ENCODE assay signal across 21 mouse cellular contexts in the genomic region with DNA sequence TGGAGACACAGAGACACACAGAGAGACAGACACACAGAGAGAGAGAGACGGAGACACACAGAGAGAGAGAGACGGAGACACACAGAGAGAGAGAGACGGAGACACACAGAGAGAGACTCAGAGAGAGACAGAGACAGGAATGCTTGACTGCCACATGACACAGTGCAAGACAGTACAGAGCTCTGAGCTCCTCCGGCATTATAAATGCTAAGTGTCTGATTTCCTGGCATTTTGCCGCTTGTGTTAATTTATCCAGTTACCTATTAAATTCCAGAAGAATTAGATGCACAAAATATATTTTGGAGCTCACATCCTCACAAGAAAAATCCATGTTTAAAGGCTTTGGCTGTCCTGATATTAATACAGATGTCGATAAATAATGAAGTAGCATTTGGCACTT. TPM values are rescaled to one million over a fixed set of nuclear protein-coding genes. Genes with fewer than 3 reads are reported as not detected.
A peak's percentile ranks its signal among the peaks of the same experiment; 100 is the strongest.
DNase-seq lines count a peak whose midpoint lies in the region; ATAC-seq and TF ChIP-seq lines count a peak whose summit lies in the region.
"Had no signal": no experiment of that assay in that cellular context is flagged by ENCODE, and none has a peak within 500 bp of the region (broad histone marks: within the 10 kb centered on the region; RNA-seq: fewer than 3 reads in every experiment).

No protein-coding gene starts in this region.

- no peak overlapping the region for H3K4me2 ChIP-seq in forebrain, embryonic 15.5 days (replicated peaks)
- H3K4me2 ChIP-seq in forebrain, postnatal 0 days (ENCODE audit: low read depth): no peak overlapping the region
- H3K4me2 ChIP-seq in midbrain, embryonic 14.5 days (ENCODE audit: low read length): no peak overlapping the region
- no peak overlapping the region for H3K4me2 ChIP-seq in midbrain, embryonic 13.5 days (replicated peaks)
- no peak overlapping the region for H3K4me2 ChIP-seq in neural tube, embryonic 13.5 days
- no peak overlapping the region for H3K4me2 ChIP-seq in neural tube, embryonic 15.5 days
- H3K4me2 ChIP-seq: embryonic facial prominence, embryonic 15.5 days; heart, embryonic 12.5 days; heart, embryonic 15.5 days; hindbrain, embryonic 15.5 days had no signal

- DNase-seq in forebrain, postnatal 0 days: no peak
- DNase-seq in midbrain, embryonic 14.5 days: peak; percentile 59
- DNase-seq: adrenal gland, adult 2 months; adrenal gland, postnatal 14 days; cerebellum, adult 11-12 months; cerebellum, adult 8-10 months; cerebellum, postnatal 10 days; cerebellum, postnatal 36 days; embryo, embryonic 11 days; gastrocnemius, postnatal 25 days; heart, adult 18-20 months had no signal

- 61% methylated on average over 6 of the region's 6 CpGs for whole genome bisulfite sequencing in forebrain, embryonic 15.5 days
- WGBS in forebrain, postnatal 0 days: 56% methylated on average over 6 of the region's 6 CpGs
- 75% methylated on average over 6 of the region's 6 CpGs for WGBS in midbrain, embryonic 14.5 days
- WGBS in midbrain, embryonic 13.5 days: 78% methylated on average over 6 of the region's 6 CpGs
- WGBS in neural tube, embryonic 13.5 days: 75% methylated on average over 6 of the region's 6 CpGs
- 62% methylated on average over 6 of the region's 6 CpGs for WGBS in neural tube, embryonic 15.5 days

- H3K9me3 ChIP-seq in forebrain, embryonic 15.5 days: no peaks in the 10 kb centered on the region
- no peaks in the 10 kb centered on the region for H3K9me3 ChIP-seq in forebrain, postnatal 0 days (ENCODE audit: low read length)
- H3K9me3 ChIP-seq in midbrain, embryonic 14.5 days (ENCODE audit: control insufficient read depth, low read length): no peaks in the 10 kb centered on the region
- H3K9me3 ChIP-seq in midbrain, embryonic 13.5 days: no peaks in the 10 kb centered on the region
- H3K9me3 ChIP-seq in neural tube, embryonic 13.5 days: no peaks in the 10 kb centered on the region
- H3K9me3 ChIP-seq in neural tube, embryonic 15.5 days (replicated peaks): no peaks in the 10 kb centered on the region
- H3K9me3 ChIP-seq: embryonic facial prominence, embryonic 15.5 days; heart, embryonic 12.5 days; heart, embryonic 15.5 days; hindbrain, embryonic 10.5 days; hindbrain, embryonic 15.5 days had no signal

- H3K4me3 ChIP-seq in forebrain, embryonic 15.5 days: no peak overlapping the region
- no peak overlapping the region for H3K4me3 ChIP-seq in forebrain, postnatal 0 days (ENCODE audit: low read depth, low read length)
- H3K4me3 ChIP-seq in midbrain, embryonic 14.5 days (replicated peaks; ENCODE audit: low read depth, low read length): no peak overlapping the region
- no peak overlapping the region for H3K4me3 ChIP-seq in midbrain, embryonic 13.5 days (replicated peaks)
- no peak overlapping the region for H3K4me3 ChIP-seq in neural tube, embryonic 13.5 days
- H3K4me3 ChIP-seq in neural tube, embryonic 15.5 days (replicated peaks): no peak overlapping the region
- H3K4me3 ChIP-seq: embryonic facial prominence, embryonic 15.5 days; heart, embryonic 12.5 days; heart, embryonic 15.5 days; hindbrain, embryonic 10.5 days; hindbrain, embryonic 15.5 days had no signal

- peak overlapping the region; percentile 31; the same call in 1 of the 2 replicates for H3K27ac ChIP-seq in forebrain, embryonic 15.5 days (replicated peaks)
- no peak overlapping the region for H3K27ac ChIP-seq in forebrain, postnatal 0 days (ENCODE audit: low read depth, low read length)
- H3K27ac ChIP-seq in midbrain, embryonic 14.5 days (replicated peaks; ENCODE audit: low read depth, low read length): 0 out of 2 replicates have a peak overlapping the region, but pooled peaks have one; percentile 13
- no peak overlapping the region; the same call in 1 of the 2 replicates for H3K27ac ChIP-seq in midbrain, embryonic 13.5 days
- peak overlapping the region; percentile 72 for H3K27ac ChIP-seq in neural tube, embryonic 13.5 days (replicated peaks)
- H3K27ac ChIP-seq in neural tube, embryonic 15.5 days (replicated peaks): no peak overlapping the region
- H3K27ac ChIP-seq: embryonic facial prominence, embryonic 15.5 days; heart, embryonic 15.5 days; hindbrain, embryonic 10.5 days; hindbrain, embryonic 15.5 days had no signal

- no peaks in the 10 kb centered on the region for H3K27me3 ChIP-seq in forebrain, embryonic 15.5 days
- H3K27me3 ChIP-seq in forebrain, postnatal 0 days (ENCODE audit: insufficient read depth, low read length): no peaks in the 10 kb centered on the region
- no peaks in the 10 kb centered on the region for H3K27me3 ChIP-seq in midbrain, embryonic 14.5 days (ENCODE audit: control insufficient read depth, insufficient read depth, low read length)
- H3K27me3 ChIP-seq in midbrain, embryonic 13.5 days: no peaks in the 10 kb centered on the region
- H3K27me3 ChIP-seq in neural tube, embryonic 13.5 days: no peaks in the 10 kb centered on the region
- H3K27me3 ChIP-seq in neural tube, embryonic 15.5 days (replicated peaks): no peaks in the 10 kb centered on the region
- H3K27me3 ChIP-seq: embryonic facial prominence, embryonic 15.5 days; hindbrain, embryonic 15.5 days had no signal

- no peak for TF ChIP-seq CTCF in forebrain, postnatal 0 days (IDR thresholded peaks at IDR 0.05; ENCODE audit: low read depth)

- no peaks in the 10 kb centered on the region for H3K36me3 ChIP-seq in forebrain, embryonic 15.5 days
- H3K36me3 ChIP-seq in forebrain, postnatal 0 days (ENCODE audit: insufficient read depth): no peaks in the 10 kb centered on the region
- H3K36me3 ChIP-seq in midbrain, embryonic 14.5 days (ENCODE audit: control insufficient read depth, insufficient read depth, low read length): no peaks in the 10 kb centered on the region
- H3K36me3 ChIP-seq in midbrain, embryonic 13.5 days: no peaks in the 10 kb centered on the region
- H3K36me3 ChIP-seq in neural tube, embryonic 13.5 days: no peaks in the 10 kb centered on the region
- no peaks in the 10 kb centered on the region for H3K36me3 ChIP-seq in neural tube, embryonic 15.5 days
- H3K36me3 ChIP-seq: embryonic facial prominence, embryonic 15.5 days; heart, embryonic 12.5 days; heart, embryonic 15.5 days; hindbrain, embryonic 10.5 days; hindbrain, embryonic 15.5 days had no signal

- ATAC-seq in forebrain, embryonic 15.5 days (replicated peaks): no peak
- ATAC-seq in forebrain, postnatal 0 days: no peak
- ATAC-seq in midbrain, embryonic 14.5 days (ENCODE audit: low FRiP score, low TSS enrichment): no peak
- no peak for ATAC-seq in midbrain, embryonic 13.5 days
- no peak for ATAC-seq in neural tube, embryonic 13.5 days (ENCODE audit: low read depth)
- no peak for ATAC-seq in neural tube, embryonic 15.5 days (ENCODE audit: low FRiP score)
- ATAC-seq: CD4-positive, CD25-positive, alpha-beta regulatory T cell, adult 4 months had no signal

- H3K9ac ChIP-seq in forebrain, embryonic 15.5 days (replicated peaks): no peak overlapping the region
- H3K9ac ChIP-seq in forebrain, postnatal 0 days: no peak overlapping the region
- no peak overlapping the region for H3K9ac ChIP-seq in midbrain, embryonic 14.5 days (replicated peaks; ENCODE audit: low read length)
- H3K9ac ChIP-seq in midbrain, embryonic 13.5 days (replicated peaks): no peak overlapping the region
- H3K9ac ChIP-seq in neural tube, embryonic 13.5 days: no peak overlapping the region
- H3K9ac ChIP-seq in neural tube, embryonic 15.5 days (replicated peaks): no peak overlapping the region
- H3K9ac ChIP-seq: embryonic facial prominence, embryonic 15.5 days; heart, embryonic 12.5 days; heart, embryonic 15.5 days; hindbrain, embryonic 15.5 days had no signal

- peaks cover 22% of the 10 kb centered on the region for H3K4me1 ChIP-seq in forebrain, embryonic 15.5 days
- H3K4me1 ChIP-seq in forebrain, postnatal 0 days (ENCODE audit: insufficient read depth): peaks cover 6% of the 10 kb centered on the region; the same call in 1 of the 2 replicates
- peaks cover 9% of the 10 kb centered on the region; the same call in 1 of the 2 replicates for H3K4me1 ChIP-seq in midbrain, embryonic 14.5 days (ENCODE audit: control insufficient read depth, insufficient read depth, low read length)
- peaks cover 14% of the 10 kb centered on the region; the same call in 1 of the 2 replicates for H3K4me1 ChIP-seq in midbrain, embryonic 13.5 days (replicated peaks)
- H3K4me1 ChIP-seq in neural tube, embryonic 13.5 days (replicated peaks): peaks cover 43% of the 10 kb centered on the region
- peaks cover 31% of the 10 kb centered on the region for H3K4me1 ChIP-seq in neural tube, embryonic 15.5 days

RNA-seq across cellular contexts. Expression of a gene that starts 46.1 kb away (rescaled TPM):
- polyA plus RNA-seq in forebrain, embryonic 15.5 days (2015; fragmentation: Nextera tagmentation; extraction: Ambion mirVana): 54.2 and 56.3 TPM in 2 replicates
- total RNA-seq in forebrain, postnatal 0 days (2014; rRNA removed): 55.4 and 55.5 TPM in 2 replicates
- polyA plus RNA-seq in forebrain, postnatal 0 days (2015; fragmentation: Nextera tagmentation; extraction: Ambion mirVana): 58.2 and 63.1 TPM in 2 replicates
- 65.8 and 70.1 TPM in 2 replicates for polyA plus RNA-seq in midbrain, embryonic 14.5 days (2014; fragmentation: Nextera tagmentation; extraction: Ambion mirVana)
- polyA plus RNA-seq in midbrain, embryonic 13.5 days (2015; fragmentation: Nextera tagmentation; extraction: Ambion mirVana): 47.2 and 53.5 TPM in 2 replicates
- polyA plus RNA-seq in neural tube, embryonic 13.5 days (2015; fragmentation: Nextera tagmentation; extraction: Ambion mirVana): 61.4 and 64.5 TPM in 2 replicates
- polyA plus RNA-seq in neural tube, embryonic 15.5 days (2015; fragmentation: Nextera tagmentation; extraction: Ambion mirVana): 59.7 and 62.7 TPM in 2 replicates

Comparison
In these comparisons a context has a peak if more than half of its experiments do, and no peak if none do; other contexts are left out.
1. H3K27ac ChIP-seq: peak in forebrain, embryonic 15.5 days (single experiment), midbrain, embryonic 14.5 days (single experiment) and neural tube, embryonic 13.5 days (single experiment); none in forebrain, postnatal 0 days (single experiment), midbrain, embryonic 13.5 days (single experiment) and neural tube, embryonic 15.5 days (single experiment).